Mouse (Mus musculus): ENCODE data around the gene Fnbp1. TPM values are rescaled to one million over a fixed set of nuclear protein-coding genes. Genes with fewer than 3 reads are reported as not detected.

The Fnbp1 gene
- total and polyA plus RNA-seq, 3 experiments, result 38.1 to 79.6 (median 77.8) TPM

DNA sequence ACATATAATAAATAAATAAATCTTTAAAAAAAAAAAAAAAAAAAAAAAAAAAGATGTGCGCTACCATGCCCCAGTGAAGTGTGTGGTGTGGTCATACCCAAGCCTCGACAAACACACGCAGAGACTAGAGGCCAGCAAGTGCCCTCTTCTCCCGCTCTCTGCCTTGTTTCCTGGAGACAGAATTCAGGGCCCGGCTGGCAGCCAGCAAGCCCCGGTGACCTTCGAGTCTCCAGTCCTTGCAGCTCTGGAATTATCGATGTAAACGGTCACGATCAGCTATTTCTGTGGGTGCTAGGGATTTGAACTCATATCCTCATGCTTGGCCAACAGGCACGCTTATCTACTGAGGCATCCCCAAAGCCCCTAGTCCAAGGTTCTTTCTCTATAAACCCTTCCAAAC, 43.2 kb downstream of the Fnbp1 start:
- peaks cover 89% of the 10 kb centered on the region for H3K36me3 ChIP-seq (replicated peaks)
- DNase-seq (ENCODE audit: low spot score), result no peak
- ATAC-seq (ENCODE audit: extremely low read depth, insufficient number of reproducible peaks, low FRiP score, poor library complexity, severe bottlenecking), result no peak
- no peak overlapping the region for H3K4me3 ChIP-seq (ENCODE audit: low read depth, low read length)
- H3K27me3 ChIP-seq (ENCODE audit: insufficient read depth, low read length), result no peaks in the 10 kb centered on the region
- TF ChIP-seq CTCF (IDR thresholded peaks at IDR 0.05; ENCODE audit: low read depth, low read length) (no peak), TAL1 (conservative IDR thresholded peaks at IDR 0.05; ENCODE audit: low read depth, low read length) (no peak), GATA2 (IDR thresholded peaks at IDR 0.05; ENCODE audit: borderline replicate concordance, low read depth, low read length) (no peak), POLR2AphosphoS5 (IDR thresholded peaks at IDR 0.05; ENCODE audit: insufficient replicate concordance, low read depth, low read length) (no peak), GATA1 (IDR thresholded peaks at IDR 0.05; ENCODE audit: borderline replicate concordance, low read length) (no peak)
- peaks cover 5% of the 10 kb centered on the region for H3K9me3 ChIP-seq (replicated peaks)
- H3K4me1 ChIP-seq (ENCODE audit: insufficient read depth, low read depth, low read length), result peaks cover 11% of the 10 kb centered on the region

DNA sequence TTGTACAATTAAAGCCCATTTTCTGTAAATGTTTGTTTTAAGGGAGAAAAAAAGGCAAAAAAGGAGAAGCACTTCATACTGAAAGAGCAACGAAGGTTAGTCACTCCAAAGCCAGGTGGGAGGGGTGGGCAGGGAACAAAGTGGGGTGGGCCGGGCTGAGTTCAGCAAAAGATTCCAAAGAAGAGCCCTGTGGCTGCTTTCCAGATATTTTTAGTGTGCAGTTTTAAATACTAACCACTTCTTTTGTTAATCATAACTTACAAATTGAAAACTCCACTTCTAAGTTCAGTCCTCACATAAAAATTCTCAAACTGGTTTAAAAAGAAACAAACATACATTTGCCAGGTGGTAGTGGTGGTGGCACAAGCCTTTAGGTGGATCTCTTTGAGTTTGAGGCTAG, 44.5 kb downstream of the Fnbp1 start:
- H3K4me3 ChIP-seq (ENCODE audit: low read depth, low read length), result no peak overlapping the region
- H3K4me1 ChIP-seq (ENCODE audit: insufficient read depth, low read depth, low read length), result peaks cover 5% of the 10 kb centered on the region; the same call in 1 of the 2 replicates
- no peaks in the 10 kb centered on the region for H3K27me3 ChIP-seq (ENCODE audit: insufficient read depth, low read length)
- ATAC-seq (ENCODE audit: extremely low read depth, insufficient number of reproducible peaks, low FRiP score, poor library complexity, severe bottlenecking) (no peak), DNase-seq (ENCODE audit: low spot score) (no peak)
- peaks cover 5% of the 10 kb centered on the region for H3K9me3 ChIP-seq (replicated peaks)
- TF ChIP-seq TAL1 (conservative IDR thresholded peaks at IDR 0.05; ENCODE audit: low read depth, low read length), result no peak
- no peak for TF ChIP-seq CTCF (IDR thresholded peaks at IDR 0.05; ENCODE audit: low read depth, low read length)
- TF ChIP-seq POLR2AphosphoS5 (IDR thresholded peaks at IDR 0.05; ENCODE audit: insufficient replicate concordance, low read depth, low read length), result no peak
- no peak for TF ChIP-seq GATA2 (IDR thresholded peaks at IDR 0.05; ENCODE audit: borderline replicate concordance, low read depth, low read length)
- TF ChIP-seq GATA1 (IDR thresholded peaks at IDR 0.05; ENCODE audit: borderline replicate concordance, low read length), result no peak
- peaks cover 86% of the 10 kb centered on the region for H3K36me3 ChIP-seq (replicated peaks)

DNA sequence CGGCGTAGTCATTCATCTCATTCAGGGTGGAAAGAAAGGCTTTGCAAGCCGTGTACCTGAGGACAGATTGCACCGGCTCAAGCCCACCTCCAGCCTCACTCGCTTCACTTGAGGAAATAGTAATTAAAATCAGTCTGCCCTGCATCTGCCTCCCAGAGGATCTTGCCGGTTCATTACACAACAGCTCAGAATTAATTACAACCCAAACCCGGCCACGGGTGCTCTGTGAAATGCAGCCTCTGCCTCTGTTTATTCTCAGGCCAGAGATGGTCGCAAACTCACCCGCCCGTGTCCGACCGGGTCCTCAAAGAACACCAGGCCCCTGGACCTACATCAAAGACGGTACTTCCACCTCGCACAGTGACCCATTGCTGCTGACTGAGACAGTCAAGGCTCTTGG, 45.7 kb downstream of the Fnbp1 start:
- TF ChIP-seq CTCF (IDR thresholded peaks at IDR 0.05; ENCODE audit: low read depth, low read length) (no peak), GATA1 (IDR thresholded peaks at IDR 0.05; ENCODE audit: borderline replicate concordance, low read length) (no peak)
- no peaks in the 10 kb centered on the region for H3K27me3 ChIP-seq (ENCODE audit: insufficient read depth, low read length)
- ATAC-seq (ENCODE audit: extremely low read depth, insufficient number of reproducible peaks, low FRiP score, poor library complexity, severe bottlenecking) (no peak), DNase-seq (ENCODE audit: low spot score) (no peak)
- H3K36me3 ChIP-seq (replicated peaks), result peaks cover 86% of the 10 kb centered on the region
- no peak overlapping the region for H3K4me3 ChIP-seq (ENCODE audit: low read depth, low read length)
- peaks cover 5% of the 10 kb centered on the region for H3K9me3 ChIP-seq (replicated peaks)
- peaks cover 5% of the 10 kb centered on the region; the same call in 1 of the 2 replicates for H3K4me1 ChIP-seq (ENCODE audit: insufficient read depth, low read depth, low read length)

DNA sequence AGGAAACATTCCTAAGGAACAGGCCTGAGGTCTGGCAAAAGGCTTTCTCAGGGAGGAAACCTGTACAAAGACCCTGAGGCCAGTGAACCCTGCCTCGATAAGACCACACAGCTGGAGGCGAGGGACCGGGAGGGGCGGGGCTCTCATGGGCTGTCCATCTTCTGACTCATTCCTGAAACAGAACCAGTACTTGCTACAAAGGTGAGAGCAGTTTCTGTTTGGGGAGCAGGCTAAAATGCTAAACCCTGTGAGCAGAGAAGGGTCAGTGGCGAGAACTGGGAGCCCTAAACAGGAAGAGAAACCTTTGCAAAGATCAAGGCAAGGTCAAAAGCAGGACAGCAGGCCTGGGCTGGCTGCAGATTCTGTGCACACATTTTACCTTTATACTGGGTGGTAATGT, 47.2 kb downstream of the Fnbp1 start:
- TF ChIP-seq CTCF (IDR thresholded peaks at IDR 0.05; ENCODE audit: low read depth, low read length) (no peak), TAL1 (conservative IDR thresholded peaks at IDR 0.05; ENCODE audit: low read depth, low read length) (no peak), GATA2 (IDR thresholded peaks at IDR 0.05; ENCODE audit: borderline replicate concordance, low read depth, low read length) (no peak), POLR2AphosphoS5 (IDR thresholded peaks at IDR 0.05; ENCODE audit: insufficient replicate concordance, low read depth, low read length) (no peak), GATA1 (IDR thresholded peaks at IDR 0.05; ENCODE audit: borderline replicate concordance, low read length) (no peak)
- Histone ChIP-seq H3K36me3 (replicated peaks) (peaks cover 88% of the 10 kb centered on the region), H3K4me1 (ENCODE audit: insufficient read depth, low read depth, low read length) (peaks cover 8% of the 10 kb centered on the region; the same call in 1 of the 2 replicates), H3K9me3 (replicated peaks) (no peaks in the 10 kb centered on the region), H3K27me3 (ENCODE audit: insufficient read depth, low read length) (no peaks in the 10 kb centered on the region), H3K4me3 (ENCODE audit: low read depth, low read length) (no peak overlapping the region)
- DNase-seq (ENCODE audit: low spot score) (no peak), ATAC-seq (ENCODE audit: extremely low read depth, insufficient number of reproducible peaks, low FRiP score, poor library complexity, severe bottlenecking) (no peak)

DNA sequence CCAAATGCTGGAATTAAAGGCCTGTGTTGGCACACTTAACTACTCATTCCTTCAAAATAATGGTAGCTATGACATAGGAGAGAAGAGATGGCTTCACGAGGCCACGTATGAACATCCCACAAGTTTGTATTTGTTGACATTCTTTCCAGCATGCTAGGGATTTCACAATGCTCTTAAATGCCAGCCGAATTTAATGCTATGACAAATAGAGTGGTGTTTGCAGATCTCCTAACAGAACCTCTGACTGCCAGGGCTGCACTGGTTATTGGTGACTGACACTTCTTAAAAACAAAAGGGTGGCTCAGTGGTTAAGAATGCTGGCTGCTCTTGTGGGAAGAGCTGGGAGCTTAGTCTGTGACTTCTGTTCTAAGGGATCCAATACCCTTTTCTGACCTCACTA, 48.9 kb downstream of the Fnbp1 start:
- Histone ChIP-seq H3K4me3 (ENCODE audit: low read depth, low read length) (no peak overlapping the region), H3K9me3 (replicated peaks) (no peaks in the 10 kb centered on the region), H3K36me3 (replicated peaks) (peaks cover 88% of the 10 kb centered on the region), H3K27me3 (ENCODE audit: insufficient read depth, low read length) (no peaks in the 10 kb centered on the region), H3K4me1 (ENCODE audit: insufficient read depth, low read depth, low read length) (peaks cover 18% of the 10 kb centered on the region)
- DNase-seq (ENCODE audit: low spot score) (no peak), ATAC-seq (ENCODE audit: extremely low read depth, insufficient number of reproducible peaks, low FRiP score, poor library complexity, severe bottlenecking) (no peak)
- no peak for TF ChIP-seq TAL1 (conservative IDR thresholded peaks at IDR 0.05; ENCODE audit: low read depth, low read length)
- no peak for TF ChIP-seq CTCF (IDR thresholded peaks at IDR 0.05; ENCODE audit: low read depth, low read length)
- TF ChIP-seq POLR2AphosphoS5 (IDR thresholded peaks at IDR 0.05; ENCODE audit: insufficient replicate concordance, low read depth, low read length), result no peak
- no peak for TF ChIP-seq GATA2 (IDR thresholded peaks at IDR 0.05; ENCODE audit: borderline replicate concordance, low read depth, low read length)
- TF ChIP-seq GATA1 (IDR thresholded peaks at IDR 0.05; ENCODE audit: borderline replicate concordance, low read length), result no peak

DNA sequence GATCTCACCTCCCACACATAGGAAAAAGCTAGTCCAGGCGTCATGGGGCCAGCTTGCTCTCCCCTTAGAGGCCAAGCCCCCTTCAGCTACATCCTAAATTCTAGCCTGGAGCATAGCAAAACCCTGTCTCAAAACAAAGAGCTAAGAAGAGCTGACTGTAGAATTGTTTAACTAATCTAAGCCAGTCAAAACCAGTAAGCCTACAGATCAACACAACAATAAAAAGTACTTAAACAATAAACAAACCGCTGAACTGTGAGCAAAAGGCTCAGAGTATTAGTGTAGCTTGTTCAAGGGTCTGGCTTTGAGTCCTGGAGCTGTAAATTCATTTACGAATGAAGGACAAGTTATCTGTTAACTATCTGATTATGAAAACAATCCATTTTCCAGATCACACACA, 50.6 kb downstream of the Fnbp1 start:
- no peak for DNase-seq (ENCODE audit: low spot score)
- no peak overlapping the region for H3K4me3 ChIP-seq (ENCODE audit: low read depth, low read length)
- no peak for ATAC-seq (ENCODE audit: extremely low read depth, insufficient number of reproducible peaks, low FRiP score, poor library complexity, severe bottlenecking)
- H3K9me3 ChIP-seq (replicated peaks), result no peaks in the 10 kb centered on the region
- TF ChIP-seq POLR2AphosphoS5 (IDR thresholded peaks at IDR 0.05; ENCODE audit: insufficient replicate concordance, low read depth, low read length) (no peak), GATA1 (IDR thresholded peaks at IDR 0.05; ENCODE audit: borderline replicate concordance, low read length) (no peak), GATA2 (IDR thresholded peaks at IDR 0.05; ENCODE audit: borderline replicate concordance, low read depth, low read length) (no peak), CTCF (IDR thresholded peaks at IDR 0.05; ENCODE audit: low read depth, low read length) (no peak), TAL1 (conservative IDR thresholded peaks at IDR 0.05; ENCODE audit: low read depth, low read length) (no peak)
- H3K4me1 ChIP-seq (ENCODE audit: insufficient read depth, low read depth, low read length), result peaks cover 16% of the 10 kb centered on the region
- H3K36me3 ChIP-seq (replicated peaks), result peaks cover 94% of the 10 kb centered on the region
- H3K27me3 ChIP-seq (ENCODE audit: insufficient read depth, low read length), result no peaks in the 10 kb centered on the region

DNA sequence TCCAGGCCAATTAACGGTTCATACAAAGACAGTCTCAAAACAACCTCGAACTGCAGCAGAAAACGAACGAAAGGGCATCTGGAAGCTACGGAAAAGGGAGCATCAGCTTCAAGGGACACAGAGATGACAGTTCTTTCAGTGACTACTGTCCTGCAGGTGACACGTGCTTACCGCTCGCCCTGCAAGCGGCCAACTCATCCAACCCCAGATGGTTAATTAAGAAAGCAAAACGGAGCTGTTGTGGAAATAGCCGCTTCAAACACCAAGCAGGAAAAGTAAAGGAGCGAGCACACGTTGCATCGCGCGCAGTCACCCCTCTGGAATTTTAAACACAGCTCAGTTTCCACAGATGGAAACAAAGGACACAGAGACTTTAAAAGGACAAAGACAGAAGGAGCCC, 52.2 kb downstream of the Fnbp1 start:
- Histone ChIP-seq H3K9me3 (replicated peaks) (no peaks in the 10 kb centered on the region), H3K36me3 (replicated peaks) (peaks cover 93% of the 10 kb centered on the region), H3K4me3 (ENCODE audit: low read depth, low read length) (no peak overlapping the region), H3K27me3 (ENCODE audit: insufficient read depth, low read length) (no peaks in the 10 kb centered on the region), H3K4me1 (ENCODE audit: insufficient read depth, low read depth, low read length) (peaks cover 16% of the 10 kb centered on the region)
- DNase-seq (ENCODE audit: low spot score), result no peak
- no peak for ATAC-seq (ENCODE audit: extremely low read depth, insufficient number of reproducible peaks, low FRiP score, poor library complexity, severe bottlenecking)
- TF ChIP-seq POLR2AphosphoS5 (IDR thresholded peaks at IDR 0.05; ENCODE audit: insufficient replicate concordance, low read depth, low read length) (no peak), TAL1 (conservative IDR thresholded peaks at IDR 0.05; ENCODE audit: low read depth, low read length) (no peak), CTCF (IDR thresholded peaks at IDR 0.05; ENCODE audit: low read depth, low read length) (no peak), GATA2 (IDR thresholded peaks at IDR 0.05; ENCODE audit: borderline replicate concordance, low read depth, low read length) (no peak), GATA1 (IDR thresholded peaks at IDR 0.05; ENCODE audit: borderline replicate concordance, low read length) (no peak)

All from G1E (cell line).